Comparison of ENCODE assay signal across 15 mouse cellular contexts in the genomic region with DNA sequence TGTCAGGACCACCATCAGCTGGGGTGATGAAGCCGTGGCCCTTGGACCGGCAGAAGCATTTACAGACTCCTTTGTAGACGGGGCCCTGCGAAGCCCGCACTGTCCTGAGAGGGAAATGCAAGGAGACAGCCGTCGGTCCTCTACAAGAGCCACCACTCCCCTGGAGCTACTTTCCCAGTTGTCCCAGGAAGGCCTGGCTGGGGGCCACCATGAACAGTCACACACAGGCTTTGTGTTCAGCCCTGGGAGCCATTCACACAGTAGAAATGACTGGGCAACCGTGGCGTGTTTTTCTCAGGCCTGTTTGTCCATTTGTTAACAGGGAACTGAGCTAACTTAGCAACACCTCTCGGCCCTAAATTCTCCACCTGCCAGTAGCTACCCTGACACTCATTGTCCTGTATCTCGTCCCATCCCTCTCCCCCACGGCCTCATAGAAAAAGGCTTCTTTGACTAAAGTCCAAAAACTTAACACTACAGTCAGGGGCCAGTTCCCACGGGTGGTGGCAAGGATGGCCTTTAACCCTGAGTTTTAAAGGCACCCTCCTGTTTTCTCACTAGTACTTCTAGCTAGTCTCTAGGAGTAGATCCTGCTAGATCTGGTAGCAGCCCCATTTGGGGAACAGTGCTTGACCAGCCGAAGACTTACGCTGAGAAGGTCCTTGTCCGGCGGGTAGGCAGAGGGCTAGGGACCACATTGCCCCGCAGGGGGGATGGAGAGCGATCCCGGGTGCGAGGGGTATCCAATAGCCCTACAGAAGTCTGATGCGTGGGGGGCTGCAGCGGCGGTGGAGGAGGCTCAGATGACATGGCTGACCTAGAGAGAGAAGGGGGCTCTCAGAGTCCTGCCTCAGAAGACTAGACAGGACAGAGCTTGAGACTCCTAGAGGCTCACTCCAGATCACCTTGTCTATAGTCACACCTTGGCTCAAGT. TPM values are rescaled to one million over a fixed set of nuclear protein-coding genes. Genes with fewer than 3 reads are reported as not detected.
DNase-seq lines count a peak whose midpoint lies in the region; ATAC-seq lines count a peak whose summit lies in the region.
"Had no signal": no experiment of that assay in that cellular context is flagged by ENCODE, and none has a peak within 500 bp of the region (broad histone marks: within the 10 kb centered on the region; RNA-seq: fewer than 3 reads in every experiment).

No protein-coding gene starts in this region.

- H3K27ac ChIP-seq in heart, embryonic 10.5 days: peak overlapping the region; percentile 54; the same call in 1 of the 2 replicates
- H3K27ac ChIP-seq in heart, embryonic 11.5 days (ENCODE audit: low read depth, low read length): no peak overlapping the region
- H3K27ac ChIP-seq: limb, embryonic 10.5 days had no signal

- no peak for ATAC-seq in heart, embryonic 11.5 days (replicated peaks; ENCODE audit: insufficient number of reproducible peaks, low FRiP score, low TSS enrichment)
- ATAC-seq: intestine, postnatal 0 days had no signal

- DNase-seq in heart, embryonic 10.5 days (ENCODE audit: low spot score): no peak
- peak; percentile 43 for DNase-seq in left cerebral cortex, postnatal 4 days
- DNase-seq in left cerebral cortex, adult 18-20 months (ENCODE audit: low spot score in 2 of 2): no peak
- DNase-seq in Muller cell, postnatal 12 days (ENCODE audit: inconsistent ontology term): peak; percentile 78
- DNase-seq in heart, postnatal 14 days: peak; percentile 45 to 48
- DNase-seq in thymus, postnatal 14 days: no peak
- DNase-seq in spleen, postnatal 36 days (ENCODE audit: low spot score in 2 of 2): no peak
- DNase-seq: adrenal gland, adult 8-10 months; cerebellum, adult 11 months; lung, adult 2 months had no signal

- intact Hi-C loops in left cerebral cortex, postnatal 4 days (cut with DNase I): no loop called here
- intact Hi-C loops in heart, postnatal 14 days (cut with DNase I): no loop called here

- peaks cover 60% of the 10 kb centered on the region for H3K36me3 ChIP-seq in heart, embryonic 10.5 days
- peaks cover 10% of the 10 kb centered on the region for H3K36me3 ChIP-seq in heart, embryonic 11.5 days (ENCODE audit: control insufficient read depth, insufficient read depth, low read length)

- 85% methylated on average over 24 of the region's 24 CpGs for WGBS in heart, embryonic 10.5 days
- 84% methylated on average over 24 of the region's 24 CpGs for WGBS in heart, embryonic 11.5 days (ENCODE audit: insufficient replicate concordance)

- H3K9ac ChIP-seq in heart, embryonic 11.5 days (ENCODE audit: low read depth, low read length): no peak overlapping the region

- peaks cover 52% of the 10 kb centered on the region for H3K4me1 ChIP-seq in heart, embryonic 10.5 days
- peaks cover 32% of the 10 kb centered on the region for H3K4me1 ChIP-seq in heart, embryonic 11.5 days (ENCODE audit: control insufficient read depth, insufficient read depth, low read length)

- no peak overlapping the region for H3K4me3 ChIP-seq in heart, embryonic 10.5 days
- H3K4me3 ChIP-seq in heart, embryonic 11.5 days (ENCODE audit: low read depth, low read length): no peak overlapping the region
- H3K4me3 ChIP-seq: limb, embryonic 10.5 days had no signal

- H3K9me3 ChIP-seq in heart, embryonic 10.5 days: no peaks in the 10 kb centered on the region
- H3K9me3 ChIP-seq in heart, embryonic 11.5 days (replicated peaks; ENCODE audit: control insufficient read depth, low read length): no peaks in the 10 kb centered on the region
- H3K9me3 ChIP-seq: limb, embryonic 10.5 days had no signal

- no peaks in the 10 kb centered on the region for H3K27me3 ChIP-seq in heart, embryonic 10.5 days (ENCODE audit: insufficient read depth, poor library complexity, severe bottlenecking)
- no peaks in the 10 kb centered on the region for H3K27me3 ChIP-seq in heart, embryonic 11.5 days (ENCODE audit: control insufficient read depth, insufficient read depth, low read length)

- H3K4me2 ChIP-seq in heart, embryonic 11.5 days: no peak overlapping the region

RNA-seq across cellular contexts. Expression of a gene that starts 8.1 kb away (rescaled TPM):
- polyA plus RNA-seq in heart, embryonic 10.5 days (2016; fragmentation: Nextera tagmentation; extraction: Ambion mirVana): 127 and 133 TPM in 2 replicates
- polyA plus RNA-seq in heart, embryonic 11.5 days (2014; fragmentation: Nextera tagmentation; extraction: Ambion mirVana): 39.1 and 42.4 TPM in 2 replicates
- total RNA-seq in left cerebral cortex, postnatal 4 days (2021): 10 to 100 TPM; 54.3 to 60.3 TPM
- total RNA-seq in left cerebral cortex, adult 18-20 months (2021): 10 to 100 TPM; 13.0 to 19.1 TPM
- 10 to 100 TPM; 23.7 to 24.9 TPM for total RNA-seq in heart, postnatal 14 days (2021)

RNA-seq across cellular contexts. Expression of a gene that starts 16.7 kb away (rescaled TPM):
- polyA plus RNA-seq in heart, embryonic 10.5 days (2016; fragmentation: Nextera tagmentation; extraction: Ambion mirVana): not detected in 2 replicates
- polyA plus RNA-seq in heart, embryonic 11.5 days (2014; fragmentation: Nextera tagmentation; extraction: Ambion mirVana): not detected in 2 replicates
- not detected for total RNA-seq in left cerebral cortex, postnatal 4 days (2021)
- total RNA-seq in left cerebral cortex, adult 18-20 months (2021): not detected
- not detected for total RNA-seq in heart, postnatal 14 days (2021)
- total RNA-seq: adrenal gland, adult 8-10 months; monocyte, adult 5-6 weeks had no signal
- polyA plus RNA-seq: limb, embryonic 10.5 days; lung, adult 2 months; urinary bladder, adult 2 months had no signal

RNA-seq across cellular contexts. Expression of a gene that starts 26.4 kb away (rescaled TPM):
- polyA plus RNA-seq in heart, embryonic 10.5 days (2016; fragmentation: Nextera tagmentation; extraction: Ambion mirVana): 19.2 and 20.9 TPM in 2 replicates
- polyA plus RNA-seq in heart, embryonic 11.5 days (2014; fragmentation: Nextera tagmentation; extraction: Ambion mirVana): 10.5 and 16.3 TPM in 2 replicates
- 10 to 100 TPM; 14.3 TPM for total RNA-seq in left cerebral cortex, postnatal 4 days (2021)
- 10 to 100 TPM; 12.4 to 12.7 TPM for total RNA-seq in left cerebral cortex, adult 18-20 months (2021)
- total RNA-seq in heart, postnatal 14 days (2021): 10 to 100 TPM; 15.5 to 15.6 TPM

RNA-seq across cellular contexts. Expression of a gene that starts 26.4 kb away (rescaled TPM):
- polyA plus RNA-seq in heart, embryonic 10.5 days (2016; fragmentation: Nextera tagmentation; extraction: Ambion mirVana): 49.1 and 52.8 TPM in 2 replicates
- 38.5 and 40.3 TPM in 2 replicates for polyA plus RNA-seq in heart, embryonic 11.5 days (2014; fragmentation: Nextera tagmentation; extraction: Ambion mirVana)
- 10 to 100 TPM; 41.4 to 42.9 TPM for total RNA-seq in left cerebral cortex, postnatal 4 days (2021)
- total RNA-seq in left cerebral cortex, adult 18-20 months (2021): 10 to 100 TPM; 26.0 to 28.9 TPM
- 10 to 100 TPM; 30.0 to 32.2 TPM for total RNA-seq in heart, postnatal 14 days (2021)

Comparison
In these comparisons a context has a peak if more than half of its experiments do, and no peak if none do; other contexts are left out.
1. DNase-seq: peak in left cerebral cortex, postnatal 4 days (single experiment), Muller cell, postnatal 12 days (single experiment) and heart, postnatal 14 days (2 of 2); none in heart, embryonic 10.5 days (single experiment), left cerebral cortex, adult 18-20 months (0 of 2), thymus, postnatal 14 days (single experiment) and spleen, postnatal 36 days (0 of 2).